Mouse (Mus musculus) left cerebral cortex, adult 8-10 months (tissue): Measurements from ENCODE around the gene Catsperd. TPM values are rescaled to one million over a fixed set of nuclear protein-coding genes. Genes with fewer than 3 reads are reported as not detected.

Experiments used
- DNase-seq, 2 experiments: peaks; one replicate each; pipeline ENCODE4 v3.0.0; 2022; ENCODE audit warnings: low spot score in 2 of 2
- total RNA-seq, 4 experiments: library from RNA; stranded (reverse); gene quantifications; 2 replicates each; pipeline ENCODE4 v1.2.4; 2022

The Catsperd gene
- total RNA-seq, 4 experiments from 2014 or later = 0.79 to 1.7 (median 1.0) TPM

DNA sequence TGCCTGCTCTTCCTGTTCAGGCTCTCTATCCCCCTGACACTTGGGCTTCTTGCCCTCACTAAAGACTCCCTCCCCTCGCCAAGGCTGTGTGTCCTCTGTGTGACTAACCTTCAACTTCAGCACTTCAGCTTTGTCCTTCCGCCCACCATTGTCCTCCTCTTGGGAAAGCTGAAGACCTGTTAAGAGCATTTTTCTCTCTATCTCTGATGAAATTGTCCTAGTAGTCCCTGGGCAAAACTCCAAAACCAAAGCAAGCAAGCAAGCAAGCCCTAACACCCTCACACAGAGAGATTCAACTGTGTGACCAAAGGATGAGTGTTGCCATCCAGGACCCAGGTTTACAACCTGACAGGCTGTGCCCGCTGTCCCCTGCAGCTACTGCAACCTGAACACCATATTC is 35.7 kb downstream of the Catsperd start:
- DNase-seq = no peak

DNA sequence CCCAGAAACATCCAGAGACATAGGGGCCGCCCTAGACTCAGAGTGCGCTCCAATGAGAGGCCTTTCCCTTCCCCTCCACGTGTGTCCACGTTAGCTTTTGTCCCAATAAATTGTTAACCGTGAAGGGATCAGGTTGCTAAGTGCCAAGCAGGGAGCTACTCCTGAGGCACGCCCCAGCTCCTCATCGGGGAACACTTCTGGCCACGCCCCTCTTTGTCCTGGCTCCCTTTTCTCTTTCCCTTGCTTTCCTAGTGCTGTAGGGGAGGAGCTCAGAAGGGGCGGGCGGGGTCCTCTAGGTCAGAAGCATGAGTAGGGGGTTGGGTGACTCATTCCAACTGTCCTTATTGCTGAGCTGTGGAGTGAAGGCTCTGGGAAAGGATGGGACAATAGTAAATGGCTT is 36.4 kb downstream of the Catsperd start:
- no peak for DNase-seq

DNA sequence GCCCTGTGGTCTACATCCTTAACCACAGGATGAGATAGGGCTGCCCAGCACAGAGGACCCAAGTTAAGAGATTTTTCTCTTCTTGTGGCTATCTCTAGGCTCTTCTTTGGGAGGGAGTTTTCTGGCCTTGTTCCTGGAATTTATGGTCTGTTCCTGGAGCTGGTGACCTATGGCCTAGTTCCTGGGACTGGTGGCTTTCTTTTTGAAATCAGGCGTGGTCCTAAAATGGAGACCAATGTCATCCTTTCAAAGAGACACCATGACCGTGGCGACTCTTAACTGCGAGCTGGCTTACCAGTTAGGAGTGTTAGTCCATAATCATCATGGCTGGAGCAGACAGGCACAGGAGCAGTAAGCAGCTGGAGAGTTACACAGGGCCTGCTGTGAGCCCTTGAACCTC is 38.4 kb downstream of the Catsperd start:
- no peak for DNase-seq

DNA sequence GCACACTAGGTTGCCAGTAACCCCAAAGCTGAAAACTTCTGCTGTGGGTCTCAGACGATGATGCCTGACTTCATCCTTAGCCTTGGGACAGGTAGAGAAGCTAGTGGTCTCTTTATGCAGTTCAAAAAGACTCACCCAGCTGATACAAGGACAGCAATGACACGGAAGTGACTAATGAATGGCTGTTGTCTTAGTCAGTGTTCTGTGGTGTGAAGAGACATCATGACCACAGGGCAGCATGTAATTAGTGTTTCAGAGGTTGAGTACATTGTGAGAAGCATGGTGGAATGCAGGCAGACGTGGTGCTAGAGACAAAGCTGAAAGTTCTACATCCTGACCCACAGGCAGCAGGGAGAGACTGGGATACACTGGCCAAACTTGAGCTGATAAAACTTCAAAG is 39.6 kb downstream of the Catsperd start:
- DNase-seq = no peak

DNA sequence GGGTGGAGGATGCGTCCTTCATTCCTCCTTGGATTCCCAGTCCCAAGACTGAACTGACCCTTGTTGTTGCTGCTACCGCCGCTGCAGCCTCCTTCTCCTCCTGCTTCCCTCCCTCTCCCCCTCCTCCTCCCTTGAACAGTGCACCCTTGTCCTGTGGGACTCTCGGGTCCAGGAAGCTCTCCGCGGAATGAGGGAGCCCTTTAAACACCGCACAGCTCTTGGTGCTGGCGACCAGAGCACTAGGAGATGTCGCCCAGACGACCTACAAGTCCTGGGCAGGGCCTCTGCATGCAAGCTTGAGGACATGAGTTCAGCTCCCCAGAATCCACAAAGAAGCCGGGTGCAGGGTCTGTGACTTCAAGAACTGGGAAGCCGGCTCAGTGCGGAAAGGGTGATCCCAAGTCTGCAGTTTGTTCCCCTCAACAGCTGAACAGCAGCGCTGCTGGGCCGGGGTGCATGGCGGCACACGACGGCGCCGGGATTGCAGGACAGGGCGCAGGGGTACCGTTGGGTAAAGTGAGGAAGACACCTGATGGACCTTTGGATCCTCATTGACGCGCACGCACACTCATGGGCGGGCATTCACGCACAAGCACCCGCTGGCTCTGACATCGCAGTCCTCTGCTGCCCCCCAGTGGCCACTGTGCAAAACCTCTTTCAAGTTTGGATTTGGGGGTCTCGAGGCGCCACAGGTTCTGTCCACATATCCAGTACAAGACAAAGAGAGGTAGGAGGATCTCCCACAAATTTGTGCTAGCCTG is 40.6 kb downstream of the Catsperd start:
- DNase-seq = peak; percentile 47 to 61

DNA sequence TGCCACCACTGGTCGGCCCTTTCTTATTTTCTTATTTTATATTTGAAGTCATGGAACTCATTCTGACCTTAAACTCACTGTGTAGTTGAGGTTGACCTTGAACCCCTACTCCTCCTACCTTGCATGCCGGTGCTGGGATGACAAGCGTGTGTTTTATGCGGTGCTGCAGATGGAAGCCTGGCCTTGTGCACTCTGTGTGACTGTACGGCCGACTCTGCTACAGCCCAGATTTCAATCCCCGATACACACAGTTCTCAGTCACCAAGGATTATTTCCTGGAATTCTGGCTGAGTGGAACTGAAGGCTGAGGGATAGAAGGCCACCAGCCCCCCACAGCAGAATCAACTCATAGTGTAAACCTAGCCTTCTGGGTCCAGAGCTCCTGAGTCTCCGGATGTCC is 41.8 kb downstream of the Catsperd start:
- DNase-seq = no peak

DNA sequence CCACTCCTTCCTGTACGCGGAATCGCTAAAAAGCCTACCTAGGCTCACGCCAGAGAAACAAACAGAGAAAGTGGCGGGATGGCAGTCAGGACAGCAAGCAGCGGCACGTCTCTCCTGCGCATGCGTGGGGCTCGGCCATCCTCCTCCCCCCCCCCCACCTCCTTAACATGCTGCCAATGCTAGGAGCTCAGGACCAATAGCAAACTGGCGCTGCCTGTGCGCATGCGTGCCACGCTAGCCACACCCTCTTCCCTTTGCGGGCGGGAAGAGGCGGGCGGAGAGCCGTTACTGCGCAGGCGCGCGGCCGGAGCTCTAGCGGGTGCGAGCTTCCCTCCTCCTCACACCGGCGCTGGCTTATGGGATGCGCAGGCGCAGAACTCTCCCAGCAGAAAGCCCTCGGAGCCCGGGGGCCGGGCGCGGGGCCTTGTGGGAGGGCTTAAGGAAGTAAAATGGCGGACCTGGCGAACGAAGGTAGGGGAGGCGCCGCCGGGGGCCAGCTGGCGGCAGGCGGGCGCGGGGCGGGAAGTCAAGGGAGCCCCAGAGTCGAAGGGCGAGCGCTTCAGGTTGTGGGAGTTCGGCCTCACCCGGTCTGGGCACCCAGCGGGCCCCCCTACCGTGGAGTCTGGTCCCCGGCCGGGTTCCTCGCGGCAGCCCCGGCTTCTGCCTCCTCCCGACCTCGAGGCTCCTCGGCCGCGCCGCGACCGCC is 45.2 kb downstream of the Catsperd start, which contains the start of gene Ranbp3:
TSS of gene Ranbp3 (plus strand) at position 354 of the 706 bp plus-strand sequence.
- DNase-seq = peak; percentile 94 to 99

DNA sequence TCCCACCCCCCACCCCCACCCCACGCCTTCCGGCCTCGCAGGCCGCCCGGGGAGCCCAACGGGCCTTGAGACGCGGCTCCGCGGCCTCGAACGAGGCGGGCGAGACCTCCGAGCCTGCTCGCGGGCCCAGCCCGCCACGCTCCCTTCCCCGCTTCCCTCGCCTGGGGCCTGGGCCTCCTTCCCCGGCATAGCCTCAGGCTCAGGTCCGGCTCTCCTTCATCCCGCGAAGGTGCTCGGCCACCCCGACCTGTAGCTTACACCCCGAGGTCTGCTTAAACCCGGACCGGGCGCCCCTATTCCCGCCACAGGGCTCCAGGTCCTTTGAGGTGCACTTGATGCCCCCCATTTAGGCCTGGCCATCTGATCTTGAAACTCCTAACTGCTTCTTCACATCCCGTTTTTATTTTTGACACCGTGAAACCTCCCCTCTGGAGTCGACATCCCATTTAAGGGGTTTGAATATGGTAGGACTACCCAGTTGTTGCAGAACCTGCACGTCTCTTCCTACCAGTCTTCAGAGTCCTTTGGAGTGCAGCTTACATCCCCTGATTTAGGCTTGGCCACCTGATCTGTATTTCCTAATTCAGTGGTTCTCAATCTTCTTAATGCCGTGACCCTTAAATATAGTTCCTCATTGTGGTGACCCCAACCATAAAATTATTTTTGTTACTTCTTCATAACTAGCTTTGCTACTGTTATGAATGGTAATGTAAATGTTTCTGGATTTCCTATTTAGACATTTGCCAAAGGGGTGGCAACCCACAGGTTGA is 45.9 kb downstream of the Catsperd start:
- no peak for DNase-seq

DNA sequence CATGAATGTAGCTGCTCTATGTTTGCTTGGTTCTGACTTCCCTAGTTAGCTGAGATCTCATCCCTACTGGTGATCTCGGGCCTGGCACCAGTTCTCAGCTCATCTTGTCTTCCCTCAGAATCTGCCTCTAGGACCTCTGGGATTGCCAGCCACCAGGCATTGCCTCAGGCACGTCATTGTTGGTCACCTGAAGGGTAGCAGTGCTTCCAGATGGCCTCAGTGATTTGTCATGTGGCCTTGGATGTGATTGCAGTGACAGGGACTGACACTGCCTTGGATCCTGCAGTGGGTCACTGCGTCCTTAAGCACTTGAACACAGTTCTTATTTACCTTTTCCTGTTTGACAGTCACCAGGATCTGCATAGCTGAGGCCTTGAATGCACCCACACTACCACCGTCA is 53.8 kb downstream of the Catsperd start:
- DNase-seq = no peak

DNA sequence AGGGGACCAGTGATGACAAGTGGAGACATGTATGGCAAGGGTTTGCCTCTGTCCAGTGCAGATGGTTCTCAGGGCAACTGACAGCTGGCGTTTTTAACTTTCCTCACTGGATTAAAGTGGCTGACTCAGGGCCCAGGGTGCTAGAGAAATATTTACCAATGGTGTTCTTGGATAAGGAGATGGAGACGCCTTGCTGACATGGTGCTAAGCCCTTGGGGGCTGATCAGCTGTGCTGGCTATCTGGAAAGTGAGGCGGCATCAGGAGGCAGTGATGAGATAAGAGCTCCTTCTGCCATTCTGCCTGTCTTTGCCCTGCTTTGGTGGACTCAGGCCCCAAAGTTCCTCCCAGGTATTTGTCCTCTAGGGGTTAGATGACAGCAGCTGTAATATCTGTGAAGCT is 54.9 kb downstream of the Catsperd start:
- no peak for DNase-seq

DNA sequence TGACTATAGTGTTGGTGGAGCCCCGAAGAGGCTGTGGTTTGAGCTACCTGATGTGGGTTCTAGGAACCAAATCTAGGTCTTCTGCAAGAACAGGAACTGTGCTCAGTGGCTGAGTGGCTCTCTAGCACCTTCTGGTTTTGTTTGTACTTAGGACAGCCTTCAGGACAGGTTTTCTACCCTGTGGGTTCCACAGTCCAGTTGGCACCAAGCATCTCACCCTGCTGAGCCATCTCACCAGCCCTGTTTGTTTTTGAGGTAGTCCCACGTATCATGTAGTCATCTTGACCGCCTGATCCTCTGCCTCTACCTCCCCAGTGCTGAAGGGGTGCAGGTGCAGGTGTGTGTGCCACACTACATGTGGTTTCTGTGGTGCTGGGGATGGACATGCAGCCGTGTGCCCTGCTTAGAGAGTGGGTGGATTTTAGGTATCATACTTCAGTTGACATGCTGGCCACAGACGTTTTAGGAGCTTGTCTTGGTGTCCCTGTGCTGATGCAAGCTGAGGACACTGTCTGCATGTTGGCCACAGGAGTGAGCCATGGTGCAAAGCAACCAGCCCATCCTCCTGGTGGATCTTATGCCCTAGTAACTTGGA is 55.7 kb downstream of the Catsperd start:
- DNase-seq = no peak

DNA sequence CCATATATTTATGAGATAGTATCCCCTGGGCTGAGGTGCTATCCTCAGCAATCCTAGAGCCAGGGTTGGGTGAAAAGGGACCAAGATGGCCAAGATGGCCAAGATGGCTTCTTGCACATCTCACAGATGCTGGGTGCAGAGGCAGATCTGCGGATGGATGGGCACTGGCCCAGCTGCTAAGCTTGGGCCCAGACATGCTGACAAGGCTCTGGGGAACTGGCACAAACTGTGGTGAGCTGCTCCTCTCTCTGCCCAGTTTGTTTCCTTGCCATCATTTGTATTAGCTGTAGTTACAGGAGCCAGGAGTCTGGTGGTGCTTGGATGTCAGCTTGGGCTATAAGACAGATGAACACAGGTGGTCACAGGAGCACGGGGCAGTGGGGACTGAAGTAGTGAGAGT is 56.7 kb downstream of the Catsperd start:
- DNase-seq = no peak

DNA sequence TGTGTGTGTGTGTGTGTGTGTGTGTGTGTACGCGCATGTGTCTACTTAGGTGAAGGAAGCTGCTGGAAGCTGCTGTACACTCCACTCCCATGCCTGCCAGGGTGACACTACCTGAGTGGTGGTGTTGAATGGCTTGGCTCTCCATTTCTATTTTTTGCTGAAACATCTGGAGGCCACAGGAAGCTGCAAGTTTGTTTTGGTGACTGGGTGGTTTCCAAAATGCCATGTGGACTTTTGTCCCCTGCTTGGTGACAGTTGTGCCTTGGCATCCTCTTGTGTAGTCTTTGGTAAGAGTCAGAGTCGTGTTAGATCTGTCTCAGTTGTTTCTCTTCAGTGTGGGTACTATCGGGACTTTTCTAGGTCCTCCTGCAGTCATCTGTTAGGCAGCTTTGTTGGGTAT is 58.9 kb downstream of the Catsperd start:
- no peak for DNase-seq

DNA sequence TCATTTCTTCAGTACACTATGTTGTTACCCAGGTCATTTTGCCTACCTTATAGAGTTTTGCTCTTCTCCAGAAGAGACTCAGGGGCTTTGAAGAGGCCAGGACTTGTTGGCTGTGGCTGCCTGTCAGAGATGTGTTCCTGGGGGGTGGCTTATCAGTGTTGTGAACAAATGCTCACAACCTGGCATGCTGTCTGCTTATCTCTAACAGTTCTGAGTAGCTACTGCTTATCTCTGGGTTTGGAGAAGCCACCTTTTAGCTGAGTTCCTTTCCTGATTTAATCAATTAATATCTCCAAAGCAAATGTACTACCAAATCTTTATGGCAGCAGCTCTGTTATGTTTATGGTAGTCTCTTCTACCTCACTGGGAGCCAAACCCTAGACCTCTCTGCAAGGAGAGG is 60.1 kb downstream of the Catsperd start:
- DNase-seq = no peak

DNA sequence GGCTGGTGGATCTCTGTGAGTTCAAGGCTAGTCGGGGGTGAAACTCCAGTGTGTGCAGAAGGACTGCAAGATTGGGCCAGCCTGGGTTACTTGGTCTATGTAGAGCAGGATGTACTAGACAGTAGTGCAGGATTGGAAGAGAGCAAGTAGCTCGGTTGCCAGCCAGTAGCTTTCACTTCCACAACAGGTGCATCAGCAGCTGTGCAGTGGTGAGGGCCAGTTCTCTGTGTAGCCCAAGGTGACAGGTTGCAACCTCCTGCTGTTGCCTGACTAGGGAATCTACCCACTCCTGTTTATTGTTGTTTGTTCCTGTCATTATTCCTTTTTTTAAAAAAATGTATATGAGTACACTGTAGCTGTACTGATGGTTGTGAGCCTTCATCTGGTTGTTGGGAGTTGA is 60.7 kb downstream of the Catsperd start:
- DNase-seq = no peak

DNA sequence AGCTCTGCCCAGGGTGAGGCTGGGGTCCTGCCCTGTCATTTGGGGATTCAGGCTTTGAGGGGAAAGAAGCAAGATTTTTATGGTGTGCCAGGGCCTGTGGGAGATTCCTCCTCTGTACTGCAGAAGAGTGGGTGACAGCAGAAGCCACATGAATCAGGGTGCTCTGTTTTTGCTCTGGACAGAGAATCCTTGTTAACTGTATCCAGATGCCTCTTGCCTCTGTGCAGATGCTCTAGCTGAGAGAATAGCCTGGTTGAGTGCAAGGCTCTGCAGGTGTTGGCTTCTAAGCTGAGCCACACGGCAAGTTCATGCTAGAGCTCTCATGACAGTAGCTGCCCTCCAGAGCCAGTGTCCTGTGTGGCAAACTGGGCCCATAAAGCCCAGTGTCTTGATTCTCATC is 65.5 kb downstream of the Catsperd start:
- no peak for DNase-seq

DNA sequence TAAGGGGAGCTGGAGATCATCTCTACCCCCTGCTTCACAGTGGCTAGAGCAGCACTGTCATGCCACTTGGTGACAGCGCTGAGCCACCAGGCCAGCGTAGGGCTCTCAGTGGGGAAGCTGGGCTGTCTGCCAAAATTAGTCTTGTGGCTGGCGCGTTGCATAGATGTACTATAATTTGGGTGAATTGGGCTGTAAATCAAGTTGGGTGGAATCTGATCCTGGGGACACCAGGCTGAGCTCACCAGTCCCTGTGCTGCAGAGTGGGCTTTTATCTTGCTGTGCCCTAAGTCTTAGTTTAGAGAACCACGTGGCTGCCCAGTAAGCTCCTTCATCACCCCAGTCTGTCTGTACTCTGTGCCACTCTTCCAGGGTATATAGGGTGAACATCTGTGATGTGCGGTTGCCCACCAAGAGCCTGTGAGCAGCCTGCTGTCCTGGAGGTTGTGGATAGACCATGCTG is 65.9 kb downstream of the Catsperd start:
- peak; percentile 44 to 64 for DNase-seq

DNA sequence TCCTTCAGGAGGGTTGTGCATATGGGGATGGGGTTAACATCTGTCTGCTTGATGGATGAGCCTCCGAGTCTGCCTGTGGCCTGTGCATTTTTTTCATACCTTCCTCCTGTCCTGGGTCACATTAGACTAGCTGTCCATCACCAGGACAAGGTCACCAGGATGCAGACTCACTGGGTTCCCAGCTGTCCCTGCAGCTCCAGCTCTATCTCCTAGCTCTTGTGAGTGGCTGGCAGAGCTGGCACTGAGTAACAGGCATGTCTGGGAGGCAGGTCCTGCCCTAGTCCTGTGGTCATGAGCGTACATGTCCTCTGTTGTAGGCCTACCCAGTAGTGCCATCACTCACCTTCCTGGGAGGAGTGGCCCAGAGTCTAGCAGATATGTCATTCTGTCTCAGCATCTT is 72.5 kb downstream of the Catsperd start:
- no peak for DNase-seq

DNA sequence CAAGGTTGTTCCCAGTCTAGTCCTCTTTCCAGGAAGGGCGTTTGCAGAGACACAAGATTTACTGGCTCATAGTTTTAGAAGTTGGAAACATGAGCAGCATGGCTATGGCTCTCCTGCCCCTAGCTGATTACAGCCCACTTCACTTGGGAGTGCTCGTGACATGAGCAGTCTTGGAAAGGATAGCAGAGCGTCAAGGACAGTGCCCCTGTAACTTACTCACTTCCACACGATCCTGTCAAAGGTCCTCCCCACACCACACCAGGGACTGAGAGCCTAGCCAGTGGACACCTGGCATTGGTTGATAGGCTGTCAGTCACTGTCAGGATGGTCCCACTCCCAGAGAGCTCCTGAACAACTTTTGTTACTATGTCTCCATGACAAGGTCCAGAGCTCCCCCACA is 75.1 kb downstream of the Catsperd start:
- DNase-seq = no peak

DNA sequence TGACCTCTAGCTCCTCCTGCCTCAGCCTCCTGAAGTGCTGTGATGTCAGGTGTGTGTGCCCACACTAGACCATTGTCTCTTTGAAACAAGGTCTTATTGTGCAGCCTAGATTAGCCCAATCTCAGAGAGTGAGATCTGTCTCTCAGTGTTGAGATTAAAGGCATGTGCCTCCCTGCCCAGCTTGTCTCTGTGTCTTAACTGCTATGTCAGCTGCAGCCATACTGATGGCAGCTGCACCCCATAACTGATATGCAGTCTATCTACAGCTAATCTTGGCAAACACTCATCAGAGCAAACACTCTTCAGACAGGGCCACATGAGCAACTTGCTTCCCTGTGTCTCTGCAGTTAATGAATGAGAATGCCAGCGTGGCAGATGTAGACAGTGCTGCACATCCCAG is 78.6 kb downstream of the Catsperd start:
- no peak for DNase-seq

DNA sequence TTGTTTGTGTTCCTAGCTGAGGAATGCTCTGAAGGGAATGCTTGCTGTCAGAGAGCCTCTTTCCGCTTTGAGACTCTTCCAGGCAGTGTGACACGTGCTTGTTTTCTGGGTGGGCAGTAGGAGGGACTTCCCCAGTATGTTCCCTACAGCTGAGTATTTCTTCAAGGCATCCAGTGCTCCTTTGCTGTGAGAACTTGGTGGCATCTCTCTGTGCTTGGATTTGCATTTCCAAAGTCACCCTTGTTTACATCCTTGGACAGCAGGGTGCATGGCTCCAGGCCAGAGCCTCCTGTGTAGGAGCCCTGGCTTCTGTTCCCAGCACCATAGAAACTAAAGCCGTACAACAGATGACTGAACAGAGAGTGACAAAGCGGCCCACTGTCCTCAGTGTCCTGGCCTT is 80.7 kb downstream of the Catsperd start:
- DNase-seq = no peak

DNA sequence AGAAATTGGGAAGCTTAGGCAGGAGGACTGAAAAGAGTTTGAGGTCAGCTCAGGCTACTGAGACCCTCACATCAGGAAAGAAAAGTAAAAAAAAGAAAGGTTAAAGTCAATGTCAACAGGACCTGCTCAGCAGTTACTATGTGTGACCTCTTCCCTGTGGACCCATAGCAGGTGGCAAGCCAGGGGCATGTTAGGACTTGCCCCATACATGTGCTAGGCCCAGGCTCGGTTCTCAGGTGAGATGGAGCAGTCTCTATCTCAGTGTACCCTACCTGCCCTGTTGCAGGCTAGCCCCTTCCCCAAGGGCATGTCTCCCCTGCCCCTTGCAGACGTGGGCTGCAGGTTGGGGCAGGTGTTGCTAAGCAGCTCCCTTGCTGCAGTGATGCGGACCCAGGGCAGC is 81.8 kb downstream of the Catsperd start:
- no peak for DNase-seq
